Mouse (Mus musculus): ENCODE results near the gene Bdkrb1. TPM values are rescaled to one million over a fixed set of nuclear protein-coding genes. Genes with fewer than 3 reads are reported as not detected.

Bdkrb1 gene
- not detected in 2 replicates for total RNA-seq (2021)
- long read RNA-seq = 0 reads

GRCm38 (mm10) chr12:105602581-105603210, at the start of gene Bdkrb1:
Bdkrb1 (plus strand) TSS chr12:105603085.
- DNase-seq = no peak

- DNase-seq = no peak
These were observed 48.6 kb upstream of the Bdkrb1 start for GRCm38 (mm10) chr12:105554151-105554772.

- no peak for DNase-seq
These were observed 47.7 kb upstream of the Bdkrb1 start for GRCm38 (mm10) chr12:105555172-105555571.

DNA sequence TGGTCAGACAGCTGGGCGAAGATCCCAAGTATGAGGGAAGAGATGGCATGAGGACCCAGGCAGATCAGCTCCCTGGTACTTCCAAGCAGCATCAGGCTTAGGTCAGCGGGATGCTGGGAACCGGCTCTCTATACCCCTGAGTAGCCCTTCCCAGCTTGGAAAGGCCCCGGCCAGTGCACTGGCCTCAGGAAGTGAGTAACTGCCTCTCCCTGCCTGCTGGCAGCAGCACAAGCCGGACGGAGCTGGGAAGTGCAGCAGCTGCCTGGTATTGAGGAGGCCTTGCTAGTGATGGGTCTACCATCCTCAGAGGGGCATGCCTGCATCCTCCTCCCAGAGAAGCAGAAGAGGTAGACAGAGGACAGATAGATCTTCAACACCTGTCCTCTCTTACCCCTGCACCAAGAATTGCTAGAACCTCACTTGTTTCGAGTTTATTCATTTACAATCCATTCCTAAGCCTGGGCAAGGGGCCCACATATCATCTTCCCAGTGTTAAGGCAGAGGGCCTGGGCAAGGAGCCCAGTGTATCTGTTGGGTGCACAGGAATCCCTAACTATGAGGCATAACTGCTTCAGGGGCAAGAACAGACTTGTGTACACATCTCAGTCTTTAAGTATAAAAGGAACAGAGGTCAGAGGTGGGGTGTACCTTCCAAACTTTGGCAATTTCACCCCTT, 45.5 kb upstream of the Bdkrb1 start:
- DNase-seq = peak; percentile 25

GRCm38 (mm10) chr12:105561007-105561534, 41.8 kb upstream of the Bdkrb1 start:
- DNase-seq = no peak

- no peak for DNase-seq
These were observed 40.6 kb upstream of the Bdkrb1 start for GRCm38 (mm10) chr12:105562056-105562820.

DNA sequence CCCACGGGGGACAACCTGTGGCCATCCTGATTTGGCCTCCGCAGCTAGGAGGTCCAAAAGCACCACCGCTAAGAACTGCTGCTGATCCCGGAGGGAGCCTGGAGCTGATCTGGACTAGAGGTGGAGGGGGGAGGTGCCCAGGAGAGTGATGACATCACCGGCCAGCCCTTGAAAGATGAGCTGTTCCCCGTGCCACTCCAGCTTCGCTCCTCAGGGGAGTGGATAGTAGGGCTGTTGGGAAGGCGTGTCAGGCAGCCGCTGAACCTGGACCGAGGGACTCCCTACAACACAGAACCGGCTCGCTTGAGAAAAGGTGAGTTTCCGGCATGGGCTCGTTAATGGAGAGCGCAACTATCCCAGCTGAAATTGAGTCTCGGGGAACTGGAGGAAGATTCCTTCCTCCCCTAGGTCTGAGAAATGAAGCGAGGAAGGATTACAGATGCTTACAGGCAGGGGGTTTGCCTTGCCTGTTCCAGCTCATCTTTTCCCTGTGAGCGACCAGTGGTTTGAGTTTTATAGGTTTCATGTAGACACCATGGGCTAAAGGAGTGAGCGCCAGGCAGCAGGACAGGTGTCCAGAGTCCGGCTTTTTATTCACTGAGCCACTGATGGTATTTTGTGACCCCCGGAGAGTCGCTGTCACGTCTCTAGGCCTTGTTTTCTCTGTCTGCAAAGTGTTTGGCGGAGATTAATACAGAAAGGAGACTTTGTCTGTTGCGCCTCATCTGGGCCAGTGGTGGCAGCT, 39.8 kb upstream of the Bdkrb1 start, which contains the start of gene Bdkrb2:
Gene Bdkrb2 (plus strand): TSS at position 291 of the 745 bp plus-strand sequence.
- DNase-seq = peak; percentile 80

- no peak for DNase-seq
These were observed 39.1 kb upstream of the Bdkrb1 start for GRCm38 (mm10) chr12:105563726-105564275.

GRCm38 (mm10) chr12:105565221-105565620, 37.7 kb upstream of the Bdkrb1 start:
- DNase-seq = no peak

GRCm38 (mm10) chr12:105571867-105572266, 31.0 kb upstream of the Bdkrb1 start:
- no peak for DNase-seq

GRCm38 (mm10) chr12:105572622-105573021, 30.3 kb upstream of the Bdkrb1 start:
- DNase-seq = no peak

GRCm38 (mm10) chr12:105574356-105574755, 28.5 kb upstream of the Bdkrb1 start:
- DNase-seq = no peak

DNA sequence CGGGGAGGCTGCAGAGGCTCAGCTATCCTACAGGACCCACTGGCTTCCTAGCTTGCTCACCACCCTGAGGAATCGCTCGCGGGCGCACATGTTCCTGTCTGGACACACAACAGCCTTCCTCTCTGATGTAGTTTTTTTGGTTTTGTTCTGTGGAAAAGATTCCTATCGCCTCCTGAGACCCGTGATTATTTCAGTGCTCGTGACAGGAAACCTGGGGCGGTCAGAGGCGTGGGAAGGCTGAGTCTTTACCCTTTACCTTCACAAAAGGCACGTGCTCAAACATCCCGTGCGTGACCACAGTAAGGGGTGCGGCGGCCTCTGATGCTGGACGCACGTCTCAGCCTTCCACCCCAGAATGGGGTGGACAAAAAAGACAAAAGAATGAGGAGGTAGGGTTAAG, 22.4 kb upstream of the Bdkrb1 start:
- DNase-seq = no peak

DNA sequence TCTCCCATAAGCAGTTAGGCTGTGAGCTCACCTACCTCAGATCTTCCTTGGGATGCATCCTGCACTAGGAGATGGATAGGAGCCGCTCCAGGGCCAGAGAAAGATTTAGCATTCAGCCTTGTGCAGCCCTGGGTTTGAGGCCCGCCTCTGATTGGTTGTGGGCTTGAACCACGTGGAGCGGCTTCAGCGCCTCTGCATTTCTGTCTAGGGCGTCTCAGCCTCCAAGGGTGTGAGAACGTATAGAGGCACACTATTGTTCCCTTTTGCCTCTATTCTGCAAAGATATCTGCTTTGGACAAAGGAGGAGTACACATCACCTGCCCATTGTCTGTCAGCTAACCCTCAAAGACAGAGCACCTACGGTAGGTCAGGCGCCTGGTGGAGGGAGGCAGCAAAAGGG, 20.4 kb upstream of the Bdkrb1 start:
- no peak for DNase-seq

DNA sequence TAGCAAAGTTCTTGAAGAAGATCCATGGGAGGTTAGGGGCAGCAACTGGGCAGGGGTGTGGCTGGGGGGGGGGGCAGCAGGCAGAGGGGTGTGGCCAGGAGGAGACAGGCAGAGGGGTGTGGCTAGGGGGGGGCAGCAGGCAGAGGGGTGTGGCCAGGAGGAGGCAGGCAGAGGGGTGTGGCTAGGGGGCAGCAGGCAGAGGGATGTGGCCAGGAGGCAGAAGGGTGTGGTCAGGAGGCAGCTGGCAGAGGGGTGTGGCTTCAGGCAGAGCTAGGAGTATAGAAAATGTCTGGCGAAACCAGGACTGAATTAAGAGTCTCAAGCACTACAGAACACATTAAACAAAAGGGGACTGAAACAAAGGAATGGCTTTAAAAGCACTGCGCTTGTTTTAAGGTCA, 19.4 kb upstream of the Bdkrb1 start:
- no peak for DNase-seq

- peak; percentile 88 for DNase-seq
These were observed 18.0 kb upstream of the Bdkrb1 start for GRCm38 (mm10) chr12:105584851-105585250.

GRCm38 (mm10) chr12:105587526-105587925, 15.4 kb upstream of the Bdkrb1 start:
- no peak for DNase-seq

DNA sequence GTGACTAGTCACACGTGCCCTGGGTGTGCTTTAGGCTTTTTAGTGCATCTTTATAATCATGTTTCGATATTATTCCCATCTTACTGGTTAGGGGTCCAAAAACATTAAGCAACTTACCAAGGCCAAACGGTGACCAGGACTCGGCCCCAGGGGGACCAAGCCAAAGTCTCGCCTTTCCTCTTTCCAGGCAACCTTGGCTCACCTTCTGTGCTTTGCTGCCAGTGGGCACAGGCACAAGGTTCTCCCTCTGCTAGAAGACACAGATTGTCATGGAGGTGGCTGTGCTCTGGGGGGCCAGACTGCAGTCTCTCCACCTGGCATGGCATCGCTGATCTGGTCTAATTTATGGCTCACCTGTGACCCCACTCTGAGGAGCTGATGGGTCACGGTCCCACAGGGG, 12.1 kb upstream of the Bdkrb1 start:
- no peak for DNase-seq

- DNase-seq = no peak
These were observed 10.5 kb upstream of the Bdkrb1 start for GRCm38 (mm10) chr12:105592361-105592761.

DNA sequence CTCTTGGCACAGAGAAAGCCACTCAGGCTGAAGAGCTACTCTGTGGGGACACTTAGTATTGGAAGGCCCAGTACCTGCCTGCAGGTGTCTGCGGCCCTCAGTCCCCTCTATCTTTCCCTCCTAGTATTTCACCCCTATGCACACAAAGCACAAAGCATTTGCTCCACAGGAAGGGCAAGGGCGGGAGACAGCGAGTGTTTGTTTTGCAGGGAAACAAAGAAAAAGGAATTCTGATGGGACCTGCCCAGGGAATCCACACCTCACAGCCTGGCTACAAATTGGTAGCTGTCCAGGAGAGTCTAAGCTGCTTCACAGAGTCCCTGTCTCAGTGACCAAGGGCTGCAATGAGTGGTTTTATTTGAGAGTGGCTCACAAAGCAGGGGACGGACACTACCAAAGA, 9.4 kb upstream of the Bdkrb1 start:
- DNase-seq = no peak

- DNase-seq = no peak
These were observed 5.8 kb upstream of the Bdkrb1 start for GRCm38 (mm10) chr12:105597135-105597534.

All from adrenal gland, postnatal 25 days (tissue).